Mouse (Mus musculus) megakaryocyte, embryonic 14.5 days (primary cell): Measurements from ENCODE around the gene Foxg1. TPM values are rescaled to one million over a fixed set of nuclear protein-coding genes. Genes with fewer than 3 reads are reported as not detected.

Source experiments
- H3K27me3 ChIP-seq: replicated peaks from 2 replicates; pipeline ENCODE3; 2012; ENCODE audit warnings: inconsistent platforms
- H3K36me3 ChIP-seq: replicated peaks from 2 replicates; pipeline ENCODE3; 2012; ENCODE audit warnings: low read length, inconsistent platforms, mixed read lengths
- H3K4me1 ChIP-seq: 2 replicates; pipeline ENCODE4 v1.6.1; 2012; ENCODE audit warnings: inconsistent platforms
- H3K4me3 ChIP-seq: replicated peaks from 2 replicates; pipeline ENCODE3; 2012; ENCODE audit warnings: moderate library complexity, mild to moderate bottlenecking, inconsistent platforms
- H3K9me3 ChIP-seq: 2 replicates; pipeline ENCODE4 v1.6.1; 2012; ENCODE audit warnings: inconsistent platforms
- FLI1 ChIP-seq: IDR thresholded peaks from 2 replicates; pipeline ENCODE4 v1.6.1; 2012; ENCODE audit warnings: low read length, inconsistent platforms, mixed read lengths
- GATA1 ChIP-seq: IDR thresholded peaks from 3 replicates; pipeline ENCODE4 v1.6.1; 2012; ENCODE audit warnings: mixed read lengths, low read length, inconsistent platforms, borderline replicate concordance
- polyA plus RNA-seq: library from polyadenylated mRNA; stranded (reverse); fragments of >175 nt; gene quantifications from 2 replicates; pipeline ENCODE4 v1.2.3, GENCODE M21; 2012; ENCODE audit warnings: low replicate concordance; ENCODE audit not compliant: insufficient read depth

Gene Foxg1
- polyA plus RNA-seq: not detected in 2 replicates

DNA sequence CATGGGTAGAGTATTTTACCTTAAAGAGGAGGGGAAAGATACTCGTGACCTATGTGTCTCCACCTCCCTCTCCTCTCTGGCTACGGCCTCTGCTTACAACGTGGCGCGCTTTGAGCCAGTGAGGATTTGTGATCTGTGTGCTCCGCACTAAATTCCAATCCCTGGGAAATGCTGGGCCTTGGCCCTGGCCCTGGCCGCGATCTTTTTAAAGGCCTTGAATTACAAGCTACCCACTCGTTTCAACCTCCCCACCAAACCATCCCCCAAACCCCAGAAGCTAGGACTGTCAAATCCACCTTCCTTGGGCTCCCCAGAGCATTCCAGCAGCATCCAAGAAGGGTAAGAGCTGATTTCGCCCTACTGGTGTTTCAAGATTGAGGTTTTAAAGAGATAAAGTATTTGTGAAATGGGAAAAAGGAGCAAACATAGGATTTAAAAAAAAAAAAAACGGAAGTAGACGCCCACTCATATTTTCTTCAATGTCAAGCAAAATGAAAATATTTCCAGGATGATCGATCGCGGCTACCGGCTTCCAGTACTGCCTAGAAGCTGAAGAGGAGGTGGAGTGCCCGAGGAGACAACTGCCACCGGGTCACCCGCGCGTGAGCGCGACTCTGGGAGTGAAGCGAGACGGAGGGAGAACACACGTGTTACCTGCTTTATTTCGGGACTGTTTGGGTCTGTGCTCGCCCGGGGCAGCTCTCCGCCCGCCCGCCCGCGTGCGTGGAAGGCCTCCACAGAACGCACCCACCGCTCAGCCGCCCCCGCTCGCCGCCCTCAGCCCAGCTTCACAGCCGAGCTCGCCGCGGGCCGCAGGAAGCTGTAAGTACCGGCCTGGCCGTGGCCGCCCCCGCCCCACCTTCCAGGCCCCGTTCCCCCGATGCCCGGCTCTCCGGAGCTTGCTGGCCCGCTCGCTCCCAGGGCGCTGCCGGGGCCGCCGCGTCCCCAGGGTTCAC is at the start of gene Foxg1:
TSS of gene Foxg1 (plus strand) at position 96 of the 956 bp plus-strand sequence.
- Histone ChIP-seq H3K4me1 (peaks cover 25% of the 10 kb centered on the region), H3K36me3 (no peaks in the 10 kb centered on the region), H3K9me3 (peaks cover 15% of the 10 kb centered on the region), H3K27me3 (peaks cover 86% of the 10 kb centered on the region), H3K4me3 (peak within 1 kb of the TSS; percentile 74)
- TF ChIP-seq FLI1: no peak
- TF ChIP-seq GATA1: no peak

DNA sequence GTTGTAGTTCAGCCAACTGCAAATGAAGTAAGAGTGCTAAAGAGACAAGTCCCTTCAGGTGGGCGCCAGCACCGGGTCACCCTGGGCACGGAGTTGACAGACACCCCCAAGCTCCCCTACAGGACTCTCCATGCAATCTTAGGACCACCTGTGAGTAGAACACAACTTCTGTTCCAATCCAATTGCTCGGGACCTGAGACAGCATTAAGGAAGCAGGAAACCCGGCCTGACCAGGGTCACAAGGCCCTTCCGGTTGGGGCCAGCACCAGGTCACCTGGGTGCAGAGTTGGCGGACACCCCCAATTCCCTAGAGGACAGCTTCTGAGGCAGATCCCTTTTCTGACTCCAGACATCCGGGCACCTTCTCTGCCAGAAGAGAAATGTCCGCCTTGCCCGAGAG is 32.8 kb upstream of the Foxg1 start:
- Histone ChIP-seq H3K27me3 (no peaks in the 10 kb centered on the region), H3K4me3 (no peak overlapping the region), H3K9me3 (peaks cover 8% of the 10 kb centered on the region), H3K4me1 (no peaks in the 10 kb centered on the region), H3K36me3 (no peaks in the 10 kb centered on the region)
- TF ChIP-seq GATA1: no peak
- TF ChIP-seq FLI1: no peak

DNA sequence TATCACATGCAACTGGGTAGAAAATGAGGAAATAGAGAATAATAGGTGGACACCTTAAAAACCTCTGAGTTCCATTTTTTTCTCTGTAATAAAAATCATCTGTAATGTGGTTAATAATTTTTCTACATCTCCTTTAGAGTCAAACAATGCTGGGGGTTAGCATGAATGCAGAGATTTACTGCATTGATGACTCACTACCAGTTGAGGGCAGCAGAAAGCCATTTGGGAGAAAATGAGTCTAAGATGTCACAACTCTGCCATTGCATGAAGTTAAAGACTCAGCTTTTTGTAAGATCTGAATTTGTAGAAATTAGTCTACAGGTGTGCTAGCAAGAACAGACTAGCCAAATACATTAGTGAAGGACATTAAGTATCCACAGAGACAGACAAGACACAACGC is 13.5 kb upstream of the Foxg1 start:
- Histone ChIP-seq H3K4me3 (no peak overlapping the region), H3K27me3 (peaks cover 18% of the 10 kb centered on the region), H3K4me1 (no peaks in the 10 kb centered on the region; the same call in 1 of the 2 replicates), H3K9me3 (no peaks in the 10 kb centered on the region), H3K36me3 (no peaks in the 10 kb centered on the region)
- no peak for TF ChIP-seq FLI1
- no peak for TF ChIP-seq GATA1

DNA sequence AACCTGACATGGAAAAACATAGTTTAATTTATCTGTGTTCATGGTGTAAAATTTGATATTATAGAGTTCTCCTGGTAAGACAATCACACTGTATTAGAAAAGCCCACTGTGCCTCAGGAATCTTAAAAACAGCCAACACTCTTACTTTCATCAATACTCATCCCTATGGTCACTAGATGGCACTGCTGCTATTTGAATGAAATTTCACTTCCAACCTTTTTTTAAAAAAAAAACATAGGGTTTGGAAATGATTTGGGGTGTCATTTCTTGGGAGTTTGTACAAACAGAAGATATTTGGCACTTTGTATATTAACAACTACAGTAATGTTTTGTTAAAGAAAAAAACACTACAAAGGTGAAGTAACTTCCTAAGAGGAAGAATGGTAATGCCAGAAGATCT is 10.3 kb upstream of the Foxg1 start:
- no peak for TF ChIP-seq GATA1
- no peak for TF ChIP-seq FLI1
- peaks cover 47% of the 10 kb centered on the region for H3K27me3 ChIP-seq
- H3K9me3 ChIP-seq: no peaks in the 10 kb centered on the region
- H3K36me3 ChIP-seq: no peaks in the 10 kb centered on the region
- H3K4me3 ChIP-seq: no peak overlapping the region
- H3K4me1 ChIP-seq: no peaks in the 10 kb centered on the region; the same call in 1 of the 2 replicates

DNA sequence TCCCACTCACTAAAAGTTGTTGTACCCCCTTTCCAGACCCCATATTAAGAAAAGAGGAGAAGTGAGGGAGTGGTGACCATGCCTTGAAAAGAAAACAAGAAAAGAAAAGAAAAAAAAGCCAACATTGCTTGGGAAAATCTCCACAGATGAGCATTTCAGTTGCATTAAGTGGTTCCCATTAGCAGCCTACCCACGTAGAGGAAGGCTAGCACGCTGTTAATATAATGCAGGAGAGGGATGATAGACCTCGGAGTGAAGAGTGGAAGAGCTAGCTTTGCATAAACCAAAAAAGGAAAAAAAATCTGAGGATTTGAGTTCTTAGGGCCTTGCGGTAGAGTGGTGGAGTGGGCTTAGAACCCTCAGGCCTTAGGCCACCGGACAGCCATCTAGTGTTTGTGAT is 9.3 kb upstream of the Foxg1 start:
- TF ChIP-seq GATA1: no peak
- no peak for TF ChIP-seq FLI1
- Histone ChIP-seq H3K27me3 (peaks cover 57% of the 10 kb centered on the region), H3K4me3 (no peak overlapping the region), H3K36me3 (no peaks in the 10 kb centered on the region), H3K9me3 (0 out of 2 replicates have a peak, but pooled peaks cover 3% of the 10 kb centered on the region), H3K4me1 (no peaks in the 10 kb centered on the region; the same call in 1 of the 2 replicates)

DNA sequence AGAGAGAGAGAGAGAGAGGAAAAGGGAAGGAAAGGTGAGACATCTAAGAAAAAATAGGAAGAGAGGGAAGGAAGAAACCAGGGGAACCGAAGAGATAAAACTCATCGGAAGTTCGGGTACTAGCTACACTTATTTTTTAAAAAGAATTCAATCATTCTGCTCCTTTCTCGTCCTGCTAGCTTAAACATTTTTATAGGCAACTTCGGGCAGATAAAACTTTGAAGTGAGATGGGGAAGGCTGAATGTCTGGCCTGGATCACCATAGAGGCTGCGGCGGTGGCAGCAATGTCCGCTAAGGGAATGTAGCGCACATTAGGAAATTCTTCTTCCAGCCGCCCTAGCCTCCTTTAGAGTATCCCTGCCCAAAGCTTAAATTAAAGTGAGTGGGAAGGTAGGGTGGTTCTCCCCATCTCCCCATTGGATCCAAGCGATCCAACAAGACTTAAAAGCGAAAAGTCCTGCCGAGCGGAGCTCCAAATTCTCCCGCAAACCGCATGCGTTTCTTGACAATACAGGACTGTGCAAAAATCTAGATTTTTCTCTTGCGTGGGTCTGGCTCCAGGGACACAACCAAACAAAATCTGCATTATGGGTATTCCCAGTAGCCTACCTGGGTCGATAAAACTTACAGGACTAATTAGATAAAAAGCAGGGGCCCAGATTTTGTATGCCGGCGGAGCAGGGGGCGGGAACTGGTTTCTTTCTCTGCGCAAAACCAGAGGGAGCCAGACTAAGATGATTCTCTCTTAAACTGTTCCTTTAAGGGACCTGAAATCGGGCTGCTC is 8.4 kb upstream of the Foxg1 start:
- TF ChIP-seq GATA1 (no peak), FLI1 (no peak)
- peaks cover 65% of the 10 kb centered on the region for H3K27me3 ChIP-seq
- 0 out of 2 replicates have a peak, but pooled peaks cover 3% of the 10 kb centered on the region for H3K9me3 ChIP-seq

DNA sequence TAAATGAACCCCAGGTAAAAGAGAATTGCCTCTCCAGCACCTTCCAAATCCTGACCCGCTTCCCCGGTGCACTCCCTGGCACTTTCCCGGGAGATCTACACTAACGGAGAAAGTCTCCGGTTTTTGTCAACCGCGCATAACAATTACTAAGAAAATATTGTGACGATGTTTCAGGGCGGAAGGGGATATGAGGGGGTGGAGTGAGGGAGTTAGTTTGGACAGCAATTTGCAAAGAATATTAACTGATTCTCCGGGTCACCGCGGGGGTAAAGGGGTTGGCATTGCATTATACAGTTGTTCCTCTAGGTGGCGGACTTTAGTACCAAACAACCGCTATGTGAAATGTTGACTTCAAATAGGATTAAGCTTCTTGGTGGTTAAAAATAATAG is 7.9 kb upstream of the Foxg1 start:
- TF ChIP-seq GATA1 (no peak), FLI1 (no peak)
- Histone ChIP-seq H3K4me3 (peak overlapping the region; percentile 64), H3K9me3 (0 out of 2 replicates have a peak, but pooled peaks cover 3% of the 10 kb centered on the region), H3K36me3 (no peaks in the 10 kb centered on the region), H3K4me1 (no peaks in the 10 kb centered on the region; the same call in 1 of the 2 replicates), H3K27me3 (peaks cover 71% of the 10 kb centered on the region)

More for the DNA sequence above, 8.4 kb upstream of the Foxg1 start:
- Histone ChIP-seq H3K4me1 (no peaks in the 10 kb centered on the region; the same call in 1 of the 2 replicates), H3K4me3 (peak overlapping the region; percentile 64), H3K36me3 (no peaks in the 10 kb centered on the region)

DNA sequence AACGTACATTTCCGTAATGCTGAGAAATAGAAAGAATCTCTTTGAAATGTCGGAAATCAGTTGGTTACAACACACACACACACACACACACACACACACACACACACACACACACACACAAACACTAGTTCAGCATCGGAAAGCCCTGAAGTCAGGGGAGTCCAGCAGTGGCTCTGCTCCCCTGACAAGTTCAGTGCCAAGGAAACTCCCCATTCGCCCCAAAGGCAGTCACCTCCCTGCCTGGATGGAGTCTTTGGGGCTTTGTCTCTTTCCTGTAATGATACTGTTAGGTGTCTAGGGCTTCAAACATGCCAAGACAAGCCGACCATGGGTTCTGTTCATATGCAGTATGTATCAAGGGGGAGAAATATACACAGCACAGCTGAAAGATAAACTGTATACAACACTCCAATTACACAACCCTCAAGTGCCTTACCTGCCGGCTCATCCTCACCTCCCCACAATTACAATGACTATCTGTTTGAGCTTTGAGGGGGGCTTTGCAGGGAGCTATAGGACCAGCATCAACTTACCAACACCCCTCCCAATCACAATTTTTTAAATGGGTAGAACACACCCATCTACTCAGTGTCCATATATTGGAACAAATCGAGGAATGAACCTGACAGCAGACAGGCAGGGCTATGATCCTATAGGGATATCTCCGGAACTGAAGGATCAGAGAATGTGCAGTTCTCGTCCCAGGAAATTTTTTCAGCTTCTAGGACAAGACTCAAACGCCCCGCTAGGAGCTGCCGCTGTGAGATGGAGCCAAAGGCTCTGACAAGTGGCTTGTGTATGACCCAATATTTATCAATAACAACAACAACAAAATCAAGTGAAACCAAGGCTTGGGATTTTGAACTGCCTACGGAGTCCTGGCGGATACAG is 6.8 kb upstream of the Foxg1 start:
- no peaks in the 10 kb centered on the region for H3K36me3 ChIP-seq
- H3K9me3 ChIP-seq: 0 out of 2 replicates have a peak, but pooled peaks cover 3% of the 10 kb centered on the region
- H3K4me3 ChIP-seq: no peak overlapping the region
- peaks cover 82% of the 10 kb centered on the region for H3K27me3 ChIP-seq
- no peaks in the 10 kb centered on the region; the same call in 1 of the 2 replicates for H3K4me1 ChIP-seq
- TF ChIP-seq FLI1 (no peak), GATA1 (no peak)
